Mouse (Mus musculus): ENCODE data around the gene Creb5. TPM values are rescaled to one million over a fixed set of nuclear protein-coding genes. Genes with fewer than 3 reads are reported as not detected.

Creb5 gene
- total RNA-seq, 2 experiments from 2014 or later = 2.9 to 4.7 TPM

GRCm38 (mm10) chr6:53450494-53450893, 163.4 kb downstream of the Creb5 start:
- intact Hi-C loops (cut with DNase I) = no loop called here
- DNase-seq (ENCODE audit: extremely low spot score in 1 of 2, low spot score in 2 of 2) = no peak
- TF ChIP-seq CTCF (IDR thresholded peaks at IDR 0.05) = no peak
- H3K27ac ChIP-seq = no peak overlapping the region
- H3K4me3 ChIP-seq = no peak overlapping the region

GRCm38 (mm10) chr6:53452240-53452639, 165.2 kb downstream of the Creb5 start:
- TF ChIP-seq CTCF (IDR thresholded peaks at IDR 0.05) = no peak
- intact Hi-C loops (cut with DNase I) = no loop called here
- DNase-seq (ENCODE audit: extremely low spot score in 1 of 2, low spot score in 2 of 2) = no peak
- H3K27ac ChIP-seq = no peak overlapping the region
- no peak overlapping the region for H3K4me3 ChIP-seq

- Histone ChIP-seq H3K27ac (no peak overlapping the region), H3K4me3 (no peak overlapping the region)
- intact Hi-C loops (cut with DNase I) = no loop called here
- no peak for DNase-seq (ENCODE audit: extremely low spot score in 1 of 2, low spot score in 2 of 2)
- TF ChIP-seq CTCF (IDR thresholded peaks at IDR 0.05) = no peak
These were observed 168.4 kb downstream of the Creb5 start for GRCm38 (mm10) chr6:53455442-53455841.

- DNase-seq (ENCODE audit: extremely low spot score in 1 of 2, low spot score in 2 of 2) = no peak
- Histone ChIP-seq H3K27ac (no peak overlapping the region), H3K4me3 (no peak overlapping the region)
- intact Hi-C loops (cut with DNase I) = no loop called here
- TF ChIP-seq CTCF (IDR thresholded peaks at IDR 0.05) = no peak
These were observed 169.0 kb downstream of the Creb5 start for GRCm38 (mm10) chr6:53456111-53456510.

GRCm38 (mm10) chr6:53459995-53460747, 173.1 kb downstream of the Creb5 start:
- no peak overlapping the region for H3K27ac ChIP-seq
- no peak for TF ChIP-seq CTCF (IDR thresholded peaks at IDR 0.05)
- no peak for DNase-seq (ENCODE audit: extremely low spot score in 1 of 2, low spot score in 2 of 2)
- no peak overlapping the region for H3K4me3 ChIP-seq
- intact Hi-C loops (cut with DNase I) = no loop called here

GRCm38 (mm10) chr6:53461056-53461455, 174.0 kb downstream of the Creb5 start:
- no peak for TF ChIP-seq CTCF (IDR thresholded peaks at IDR 0.05)
- Histone ChIP-seq H3K27ac (no peak overlapping the region), H3K4me3 (no peak overlapping the region)
- no peak for DNase-seq (ENCODE audit: extremely low spot score in 1 of 2, low spot score in 2 of 2)
- intact Hi-C loops (cut with DNase I) = no loop called here

GRCm38 (mm10) chr6:53461775-53462770, 175.0 kb downstream of the Creb5 start:
- no peak overlapping the region for H3K4me3 ChIP-seq
- H3K27ac ChIP-seq = no peak overlapping the region
- no peak for TF ChIP-seq CTCF (IDR thresholded peaks at IDR 0.05)
- DNase-seq (ENCODE audit: extremely low spot score in 1 of 2, low spot score in 2 of 2) = no peak
- intact Hi-C loops (cut with DNase I) = no loop called here

- intact Hi-C loops (cut with DNase I) = no loop called here
- Histone ChIP-seq H3K27ac (no peak overlapping the region), H3K4me3 (no peak overlapping the region)
- no peak for TF ChIP-seq CTCF (IDR thresholded peaks at IDR 0.05)
- no peak for DNase-seq (ENCODE audit: extremely low spot score in 1 of 2, low spot score in 2 of 2)
These were observed 175.7 kb downstream of the Creb5 start for GRCm38 (mm10) chr6:53462802-53463201.

- DNase-seq (ENCODE audit: extremely low spot score in 1 of 2, low spot score in 2 of 2) = no peak
- no peak overlapping the region for H3K4me3 ChIP-seq
These were observed 176.3 kb downstream of the Creb5 start for GRCm38 (mm10) chr6:53463261-53463813.

GRCm38 (mm10) chr6:53469204-53469603, 182.1 kb downstream of the Creb5 start:
- Histone ChIP-seq H3K27ac (no peak overlapping the region), H3K4me3 (no peak overlapping the region)
- no peak for TF ChIP-seq CTCF (IDR thresholded peaks at IDR 0.05)
- intact Hi-C loops (cut with DNase I) = no loop called here
- no peak for DNase-seq (ENCODE audit: extremely low spot score in 1 of 2, low spot score in 2 of 2)

More at GRCm38 (mm10) chr6:53463261-53463813, 176.3 kb downstream of the Creb5 start:
- intact Hi-C loops (cut with DNase I) = no loop called here
- TF ChIP-seq CTCF (IDR thresholded peaks at IDR 0.05) = no peak
- H3K27ac ChIP-seq = no peak overlapping the region

- Histone ChIP-seq H3K4me3 (no peak overlapping the region), H3K27ac (no peak overlapping the region)
- no peak for TF ChIP-seq CTCF (IDR thresholded peaks at IDR 0.05)
- intact Hi-C loops (cut with DNase I) = no loop called here
- no peak for DNase-seq (ENCODE audit: extremely low spot score in 1 of 2, low spot score in 2 of 2)
These were observed 182.6 kb downstream of the Creb5 start for GRCm38 (mm10) chr6:53469703-53470102.

GRCm38 (mm10) chr6:53470559-53470958, 183.5 kb downstream of the Creb5 start:
- Histone ChIP-seq H3K4me3 (no peak overlapping the region), H3K27ac (no peak overlapping the region)
- intact Hi-C loops (cut with DNase I) = no loop called here
- no peak for DNase-seq (ENCODE audit: extremely low spot score in 1 of 2, low spot score in 2 of 2)
- no peak; the same call in 1 of the 2 replicates for TF ChIP-seq CTCF (IDR thresholded peaks at IDR 0.05)

All from left cerebral cortex, adult 2 months (tissue).